Mouse (Mus musculus): ENCODE measurements around the gene Gm20696. TPM values are rescaled to one million over a fixed set of nuclear protein-coding genes. Genes with fewer than 3 reads are reported as not detected.

The Gm20696 gene
- total RNA-seq, 1 experiment from 2014 or later = 5.0 TPM

GRCm38 (mm10) chr6:99260941-99261736 lies 405.5 kb downstream of the Gm20696 start:
- no peak for DNase-seq

GRCm38 (mm10) chr6:99258346-99258745 lies 408.3 kb downstream of the Gm20696 start:
- no peak for DNase-seq

GRCm38 (mm10) chr6:99257676-99258075 lies 408.9 kb downstream of the Gm20696 start:
- no peak for DNase-seq

GRCm38 (mm10) chr6:99253331-99253730 lies 413.3 kb downstream of the Gm20696 start:
- DNase-seq = no peak

- DNase-seq = no peak
These were observed 413.8 kb downstream of the Gm20696 start for GRCm38 (mm10) chr6:99252816-99253215.

- DNase-seq = no peak
These were observed 414.7 kb downstream of the Gm20696 start for GRCm38 (mm10) chr6:99251924-99252323.

- DNase-seq = no peak
These were observed 415.4 kb downstream of the Gm20696 start for GRCm38 (mm10) chr6:99251222-99251621.

- DNase-seq = no peak
These were observed 417.0 kb downstream of the Gm20696 start for GRCm38 (mm10) chr6:99249496-99250030.

- DNase-seq = no peak
These were observed 418.2 kb downstream of the Gm20696 start for GRCm38 (mm10) chr6:99248396-99248795.

GRCm38 (mm10) chr6:99241625-99242395 lies 424.8 kb downstream of the Gm20696 start:
- DNase-seq = no peak

GRCm38 (mm10) chr6:99240764-99241163 lies 425.8 kb downstream of the Gm20696 start:
- no peak for DNase-seq

GRCm38 (mm10) chr6:99235588-99235987 lies 431.0 kb downstream of the Gm20696 start:
- DNase-seq = no peak

GRCm38 (mm10) chr6:99233411-99233810 lies 433.2 kb downstream of the Gm20696 start:
- no peak for DNase-seq

GRCm38 (mm10) chr6:99228336-99228870 lies 438.2 kb downstream of the Gm20696 start:
- no peak for DNase-seq

- no peak for DNase-seq
These were observed 445.4 kb downstream of the Gm20696 start for GRCm38 (mm10) chr6:99221147-99221546.

- DNase-seq = no peak
These were observed 446.1 kb downstream of the Gm20696 start for GRCm38 (mm10) chr6:99220472-99220871.

- no peak for DNase-seq
These were observed 448.8 kb downstream of the Gm20696 start for GRCm38 (mm10) chr6:99217846-99218245.

GRCm38 (mm10) chr6:99217155-99217554 lies 449.4 kb downstream of the Gm20696 start:
- no peak for DNase-seq

GRCm38 (mm10) chr6:99212461-99212860 lies 454.1 kb downstream of the Gm20696 start:
- DNase-seq = no peak

- DNase-seq = no peak
These were observed 454.8 kb downstream of the Gm20696 start for GRCm38 (mm10) chr6:99211663-99212333.

GRCm38 (mm10) chr6:99210161-99210560 lies 456.4 kb downstream of the Gm20696 start:
- no peak for DNase-seq

Measured in adrenal gland, postnatal 14 days (tissue).